15 mouse cellular contexts compared by ENCODE assay signal in genomic region chr16:87851550-87851949, GRCm38 (mm10).
"Had no signal": no experiment of that assay in that cellular context is flagged by ENCODE, and none has a peak within 500 bp of the region (broad histone marks: within the 10 kb centered on the region; RNA-seq: fewer than 3 reads in every experiment).

No protein-coding gene starts in this region.

- H3K4me3 ChIP-seq: layer of hippocampus, adult 2 months; left cerebral cortex, adult 2 months; limb, embryonic 15.5 days; liver, embryonic 12.5 days; midbrain, embryonic 15.5 days; neural tube, embryonic 15.5 days had no signal

- H3K27ac ChIP-seq: layer of hippocampus, adult 2 months; left cerebral cortex, adult 2 months; limb, embryonic 15.5 days; liver, embryonic 12.5 days; midbrain, embryonic 15.5 days; neural tube, embryonic 15.5 days had no signal

- H3K4me1 ChIP-seq: limb, embryonic 15.5 days; liver, embryonic 12.5 days; midbrain, embryonic 15.5 days; neural tube, embryonic 15.5 days had no signal

- H3K4me2 ChIP-seq: limb, embryonic 15.5 days; liver, embryonic 12.5 days; lung, embryonic 14.5 days; midbrain, embryonic 15.5 days; neural tube, embryonic 15.5 days had no signal

- H3K27me3 ChIP-seq: limb, embryonic 15.5 days; liver, embryonic 12.5 days; midbrain, embryonic 15.5 days; neural tube, embryonic 15.5 days had no signal

- H3K36me3 ChIP-seq: limb, embryonic 15.5 days; liver, embryonic 12.5 days; midbrain, embryonic 15.5 days; neural tube, embryonic 15.5 days had no signal

- H3K9ac ChIP-seq: limb, embryonic 15.5 days; liver, embryonic 12.5 days; lung, embryonic 14.5 days; midbrain, embryonic 15.5 days; neural tube, embryonic 15.5 days had no signal

- ATAC-seq: liver, embryonic 12.5 days; midbrain, embryonic 15.5 days had no signal

- DNase-seq: kidney, adult 11 months; kidney, postnatal 10 days; kidney, postnatal 4 days; lung, embryonic 14.5 days; lung, postnatal 10 days; lung, postnatal 4 days; right cerebral cortex, adult 18-20 months; right cerebral cortex, postnatal 25 days; thymus, postnatal 36 days had no signal

- H3K9me3 ChIP-seq: limb, embryonic 15.5 days; liver, embryonic 12.5 days; midbrain, embryonic 15.5 days; neural tube, embryonic 15.5 days had no signal
